Mouse (Mus musculus) right cerebral cortex, postnatal 14 days (tissue): ENCODE measurements around the gene Msh2.
A peak's percentile ranks its signal among the peaks of the same experiment; 100 is the strongest.

Experiments
- DNase-seq: peaks from one replicate; pipeline ENCODE4 v3.0.0; 2022

The Msh2 gene

GRCm38 (mm10) chr17:87700101-87700500, 28.0 kb downstream of the Msh2 start:
- no peak for DNase-seq

DNA sequence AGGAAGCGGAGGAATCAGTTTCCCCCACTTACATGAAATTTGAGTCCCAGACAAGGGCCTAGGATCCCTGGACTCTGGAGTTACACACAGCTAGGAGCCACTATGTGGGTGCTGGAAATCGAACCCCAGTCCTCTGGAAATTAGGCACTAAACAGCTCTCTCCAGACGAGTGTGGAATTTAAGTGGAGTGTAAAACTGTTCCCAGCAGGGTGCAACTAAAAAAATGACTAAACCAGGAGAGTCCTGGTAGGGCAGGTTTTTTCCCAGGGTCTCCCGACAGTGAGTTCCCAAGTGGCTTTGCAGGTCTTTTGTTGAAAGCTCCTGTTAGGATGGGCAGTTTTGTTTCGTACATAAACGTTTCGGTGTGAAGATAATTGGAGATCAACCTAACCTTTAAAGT, 52.6 kb downstream of the Msh2 start:
- DNase-seq: no peak

DNA sequence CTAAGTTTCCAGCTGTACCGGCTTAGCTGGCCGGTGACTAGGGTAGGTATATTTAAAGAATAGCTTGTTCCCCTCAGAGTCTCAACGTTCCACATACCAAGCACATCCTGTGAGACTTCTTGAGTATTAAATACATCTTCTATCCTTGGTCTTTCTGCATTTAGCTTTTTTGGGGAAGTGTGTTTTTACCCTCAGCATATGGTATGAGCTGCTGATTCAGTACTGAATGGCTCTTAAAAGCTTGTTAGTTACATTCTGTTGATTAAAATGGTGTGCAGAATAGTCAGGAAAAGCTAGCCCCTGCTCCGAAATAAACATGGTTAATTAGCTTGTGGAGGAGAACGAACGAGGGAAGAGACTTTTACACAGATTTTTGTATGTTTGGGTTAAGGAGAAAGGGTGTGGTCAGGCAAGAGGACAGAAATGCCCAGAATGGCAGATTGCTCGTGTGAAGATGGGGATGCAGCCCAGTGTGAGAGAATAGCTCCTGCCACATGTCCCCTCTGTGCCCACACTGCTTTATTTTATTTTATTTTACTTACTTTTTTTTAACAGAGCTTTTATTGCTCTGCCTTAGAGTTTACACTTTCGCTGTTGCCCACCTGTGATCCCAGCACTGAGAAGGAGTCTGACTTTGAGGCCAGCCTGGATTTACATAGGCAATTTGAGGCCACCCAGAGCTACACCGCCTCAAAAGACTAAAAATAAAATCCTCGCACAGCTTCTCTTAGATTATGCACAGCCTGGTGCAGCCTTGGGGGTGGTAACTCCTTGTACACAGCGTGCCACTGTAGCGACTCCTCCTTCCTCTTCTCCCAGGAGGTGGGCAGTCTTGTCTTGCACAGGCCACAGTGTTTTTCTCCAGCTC, 54.6 kb downstream of the Msh2 start:
- peak; percentile 36 for DNase-seq

DNA sequence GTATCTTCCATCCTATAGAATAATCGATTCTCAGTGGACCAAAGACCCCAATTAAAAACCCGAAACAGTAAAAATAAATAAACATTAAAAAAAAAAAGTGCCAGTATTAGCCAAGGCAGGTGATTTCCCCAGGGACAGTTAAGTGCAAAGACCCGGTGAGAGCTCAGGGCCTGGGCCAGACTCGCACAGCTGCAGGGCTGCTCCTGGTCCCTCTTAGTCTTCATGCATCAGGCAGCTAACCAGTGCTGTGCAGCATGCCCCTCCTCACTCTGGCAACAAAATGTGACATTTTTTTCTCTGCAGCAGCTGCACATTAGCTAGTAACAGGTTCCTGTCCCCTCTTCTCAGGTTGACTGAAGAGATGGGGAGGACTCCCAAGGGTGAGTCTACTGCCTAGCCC, 59.8 kb downstream of the Msh2 start:
- DNase-seq: no peak

GRCm38 (mm10) chr17:87734471-87734870, 62.3 kb downstream of the Msh2 start:
- DNase-seq: no peak

DNA sequence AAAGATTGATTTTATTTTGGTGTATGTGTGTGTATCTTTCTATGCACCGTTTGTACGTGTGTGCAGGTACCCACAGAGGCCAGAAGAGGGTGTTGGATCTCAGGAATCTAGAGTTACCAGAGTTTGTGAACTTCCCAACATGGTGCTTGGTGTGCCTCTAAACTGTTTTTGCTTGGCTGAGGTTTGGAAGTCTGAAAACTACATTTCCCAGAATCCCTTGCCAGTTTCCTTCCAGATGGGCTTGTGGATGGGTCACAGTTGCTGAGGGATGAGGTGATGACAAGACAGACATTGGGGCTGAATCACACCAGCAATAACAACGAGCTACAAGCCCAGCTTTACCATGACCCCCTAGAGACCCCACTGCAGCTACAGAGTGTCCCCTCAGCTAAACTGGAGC, 65.0 kb downstream of the Msh2 start:
- no peak for DNase-seq

DNA sequence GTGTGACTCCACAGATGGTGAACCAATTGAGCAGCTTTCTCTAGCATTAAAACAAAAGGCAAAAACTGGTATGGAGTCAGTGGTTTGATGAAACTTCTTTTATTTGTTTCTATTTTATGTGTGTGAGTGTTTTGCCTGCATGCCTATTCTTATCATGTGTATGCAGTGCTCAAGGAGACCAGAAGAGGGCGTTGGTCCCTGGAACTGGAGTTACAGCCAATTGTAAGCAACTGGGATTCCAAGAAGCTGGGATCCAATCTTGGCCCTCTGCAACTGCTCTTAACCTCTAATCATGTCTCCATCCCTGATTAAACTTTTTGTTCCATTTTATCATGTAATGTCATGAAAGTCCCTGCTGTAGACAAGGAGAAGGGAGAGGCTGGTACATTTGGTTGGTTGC, 67.7 kb downstream of the Msh2 start:
- DNase-seq: no peak

DNA sequence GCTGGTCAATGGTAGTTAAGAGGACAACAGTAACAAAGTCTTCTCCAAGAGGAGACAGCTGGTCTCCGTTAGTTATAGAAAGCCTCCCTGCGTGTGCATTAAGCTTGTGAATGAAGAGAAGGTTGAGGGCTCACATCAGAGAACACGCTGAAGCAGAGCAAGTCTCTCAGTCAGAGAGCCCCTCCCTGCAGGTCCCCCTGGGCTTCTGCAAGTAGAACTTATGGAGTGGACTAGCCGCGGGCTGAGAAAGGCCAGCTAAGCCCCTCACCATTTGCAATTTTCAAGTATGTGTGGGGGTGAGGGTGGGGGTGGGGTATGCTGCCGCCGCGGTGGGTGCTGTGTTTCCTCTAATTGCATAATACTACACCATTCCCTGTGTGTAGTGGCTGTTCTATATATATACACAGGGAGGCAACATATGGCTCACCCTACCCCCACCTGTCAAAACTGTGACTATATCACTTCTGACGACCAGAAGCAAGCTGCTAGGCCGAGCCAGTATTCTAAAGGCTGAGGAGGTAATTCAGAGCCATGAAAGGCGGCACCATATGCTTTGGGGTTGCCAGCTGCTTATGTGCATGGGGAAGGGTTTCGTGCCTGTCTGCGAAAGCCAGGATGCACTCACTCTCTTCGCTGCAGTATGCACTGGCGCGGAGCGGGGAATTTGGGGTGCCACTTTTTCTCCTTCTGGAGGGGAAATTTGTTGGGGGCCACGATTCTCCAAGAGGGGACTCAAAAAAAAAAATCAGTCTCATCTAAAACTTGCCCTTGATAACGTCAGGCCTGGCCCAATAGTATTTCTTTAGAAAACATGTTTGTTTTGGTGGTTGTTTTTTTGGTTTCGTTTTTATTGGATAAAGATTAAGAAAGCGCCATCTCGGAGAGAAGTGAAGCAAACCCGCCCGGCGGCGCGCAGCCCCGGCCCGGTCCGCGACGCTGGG, 73.1 kb downstream of the Msh2 start:
- peak; percentile 63 for DNase-seq

GRCm38 (mm10) chr17:87745926-87746888, 74.1 kb downstream of the Msh2 start:
- peak; percentile 65 for DNase-seq

DNA sequence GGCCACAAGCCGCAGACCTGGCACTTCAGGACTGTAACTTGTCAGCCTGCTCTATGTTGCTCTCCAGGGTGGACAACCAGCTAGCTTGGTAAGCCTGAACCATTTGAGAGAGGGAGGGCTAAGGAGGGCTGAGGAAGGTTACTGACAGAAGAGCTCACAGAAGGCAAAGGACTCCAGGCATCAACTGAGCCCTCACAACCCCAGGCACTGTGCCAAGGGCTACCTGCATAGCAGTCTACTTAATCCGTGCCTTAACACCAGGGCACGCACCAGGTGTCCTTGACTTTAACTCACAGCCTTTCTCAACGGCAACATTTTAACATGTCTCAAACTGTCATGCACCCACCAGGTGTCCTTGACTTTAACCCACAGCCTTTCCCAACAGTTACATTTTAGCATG, 88.2 kb downstream of the Msh2 start:
- DNase-seq: no peak

GRCm38 (mm10) chr17:87763146-87763545, 91.0 kb downstream of the Msh2 start:
- DNase-seq: no peak

GRCm38 (mm10) chr17:87765031-87765430, 92.9 kb downstream of the Msh2 start:
- no peak for DNase-seq

GRCm38 (mm10) chr17:87766888-87767287, 94.8 kb downstream of the Msh2 start:
- DNase-seq: no peak

- no peak for DNase-seq
These were observed 98.6 kb downstream of the Msh2 start for GRCm38 (mm10) chr17:87770766-87771165.

DNA sequence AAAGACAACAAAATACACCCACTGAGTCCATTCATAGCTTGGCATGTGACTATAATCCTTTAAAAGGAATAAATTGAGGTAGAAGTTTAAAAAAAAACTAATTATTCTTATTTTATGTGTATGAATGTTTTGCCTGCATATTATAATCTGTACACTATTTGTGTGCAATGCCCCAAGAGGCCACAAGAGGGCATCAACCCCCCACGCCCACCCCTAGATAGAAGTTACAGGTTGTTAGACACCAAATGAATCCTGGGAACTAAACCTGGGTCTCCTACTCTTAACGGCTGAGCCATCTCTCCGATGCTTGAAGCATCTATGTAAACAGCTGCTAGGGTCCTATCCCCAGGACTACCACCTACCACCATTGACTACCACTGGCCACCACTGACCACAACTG, 101.0 kb downstream of the Msh2 start:
- DNase-seq: no peak
